Mouse (Mus musculus): ENCODE measurements around the gene Gtf2f2. TPM values are rescaled to one million over a fixed set of nuclear protein-coding genes. Genes with fewer than 3 reads are reported as not detected.

Gene Gtf2f2
- polyA plus RNA-seq (2014; fragmentation: Illumina TruSeq; extraction: RNeasy Lipid Tissue Mini Kit (QIAGEN cat#74804); ENCODE audit: low read depth, low replicate concordance) = 26.4 TPM

DNA sequence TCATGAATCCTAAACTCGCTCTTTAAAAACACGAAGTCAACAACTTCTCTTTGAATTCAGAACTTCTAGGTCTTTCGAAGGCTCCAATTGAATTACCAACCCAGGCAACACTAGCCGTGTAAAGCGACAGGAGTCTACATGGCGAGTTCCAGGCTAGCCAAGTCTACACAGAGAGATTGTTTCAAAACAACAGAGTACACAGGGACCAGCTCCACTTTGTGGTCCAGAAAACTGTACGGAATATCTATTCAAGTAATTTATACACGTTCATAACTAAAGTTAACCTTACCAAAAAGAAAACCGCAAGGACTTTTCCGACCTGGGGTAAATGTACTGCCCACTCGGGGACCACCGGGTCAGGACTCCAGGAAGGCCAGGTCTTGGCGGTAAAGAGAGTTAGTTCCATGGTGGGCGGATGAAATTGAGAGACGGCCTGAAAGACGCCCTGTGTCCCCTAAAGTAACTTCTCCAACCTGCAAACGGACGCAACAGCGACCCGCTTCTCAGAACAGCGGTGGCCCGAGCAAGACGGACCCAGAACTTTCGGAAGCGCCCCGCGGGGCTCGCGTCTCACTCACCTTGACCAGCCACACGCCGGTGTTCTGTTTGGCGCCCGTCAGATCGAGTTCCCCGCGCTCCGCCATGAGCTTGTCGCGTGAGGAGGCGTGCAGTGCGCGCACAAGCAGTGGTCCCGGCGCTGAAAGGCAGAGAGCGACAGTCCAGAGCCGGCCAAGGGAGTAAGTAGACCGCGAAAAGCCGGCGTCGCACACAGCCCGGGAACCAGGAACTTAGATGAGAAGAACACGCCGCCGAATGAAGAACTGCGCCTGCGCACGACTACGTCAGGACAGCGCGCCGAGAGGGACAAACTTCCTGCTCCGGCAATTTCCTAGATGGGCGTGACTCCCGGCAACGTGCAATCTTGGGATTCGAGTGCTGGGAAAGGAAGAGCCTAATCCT is at the start of gene Gtf2f2:
Gene Gtf2f2, minus strand, starts transcription at position 764 of the 960 bp plus-strand sequence.

DNA sequence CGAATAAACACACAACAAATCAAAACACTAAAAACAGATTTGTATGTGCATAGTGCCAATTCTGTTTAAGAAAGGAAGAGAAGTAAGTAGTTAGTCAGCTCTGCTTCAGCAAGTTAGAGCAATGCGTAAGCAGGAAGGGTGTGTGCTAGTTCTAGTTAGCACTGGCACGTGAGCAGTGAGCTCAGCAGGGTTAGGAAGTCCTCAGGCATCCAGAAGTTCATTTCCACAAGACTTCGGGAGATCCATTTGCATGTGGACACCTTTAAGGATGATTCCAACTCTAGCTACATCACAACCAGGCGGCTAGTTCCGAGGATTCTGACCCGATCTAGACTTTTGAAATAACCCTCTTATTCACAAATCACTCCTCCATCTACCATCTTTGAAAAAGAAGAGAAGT is 55.9 kb downstream of the Gtf2f2 start, which contains the start of gene Kctd4:
Gene Kctd4, plus strand, starts transcription at position 244 of the 400 bp plus-strand sequence.

Other genes starting within 250 kb of the Gtf2f2 start
- 123 TPM for gene Slc25a30, start 223.8 kb downstream of the Gtf2f2 start, polyA plus RNA-seq (2014; fragmentation: Illumina TruSeq; extraction: RNeasy Lipid Tissue Mini Kit (QIAGEN cat#74804); ENCODE audit: low read depth, low replicate concordance)
- gene Tpt1, start 165.8 kb downstream of the Gtf2f2 start, polyA plus RNA-seq (2014; fragmentation: Illumina TruSeq; extraction: RNeasy Lipid Tissue Mini Kit (QIAGEN cat#74804); ENCODE audit: low read depth, low replicate concordance) = 10,775 TPM
- gene Kctd4, start 55.9 kb downstream of the Gtf2f2 start, polyA plus RNA-seq (2014; fragmentation: Illumina TruSeq; extraction: RNeasy Lipid Tissue Mini Kit (QIAGEN cat#74804); ENCODE audit: low read depth, low replicate concordance) = 0.12 TPM
- 42.7 TPM for gene Gpalpp1, start 99.9 kb upstream of the Gtf2f2 start, polyA plus RNA-seq (2014; fragmentation: Illumina TruSeq; extraction: RNeasy Lipid Tissue Mini Kit (QIAGEN cat#74804); ENCODE audit: low read depth, low replicate concordance)
- gene Nufip1, start 100.0 kb upstream of the Gtf2f2 start, polyA plus RNA-seq (2014; fragmentation: Illumina TruSeq; extraction: RNeasy Lipid Tissue Mini Kit (QIAGEN cat#74804); ENCODE audit: low read depth, low replicate concordance) = 13.3 TPM

Data from kidney, adult 10 weeks (tissue).